Mouse (Mus musculus): Measurements from ENCODE around the gene Rpgrip1l.

DNA sequence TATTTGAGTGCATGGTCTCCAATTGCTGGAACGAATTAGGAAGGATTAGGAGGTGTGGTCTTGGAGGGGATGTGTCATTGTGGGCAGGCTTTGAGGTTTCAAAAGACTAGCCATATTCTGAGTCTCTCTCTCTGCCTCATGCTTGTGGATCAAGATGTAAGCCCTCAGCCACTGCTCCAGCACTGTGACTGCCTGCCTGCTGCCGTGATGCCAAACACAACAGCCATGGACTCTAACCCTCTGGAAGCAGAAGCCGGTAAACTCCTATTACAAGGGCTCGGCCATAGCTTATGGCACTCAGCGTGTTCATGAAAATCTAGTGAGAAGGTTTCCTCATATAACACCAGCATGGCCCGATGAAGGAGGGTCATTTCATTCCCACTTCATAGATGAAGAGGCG is 36.8 kb upstream of the Rpgrip1l start:
- no peak for TF ChIP-seq CTCF (IDR thresholded peaks at IDR 0.05; ENCODE audit: borderline replicate concordance, insufficient read depth, low read depth, low read length)
- no peak for TF ChIP-seq POLR2A (IDR thresholded peaks at IDR 0.05; ENCODE audit: borderline replicate concordance, insufficient read depth, low read length)

All from cerebellum, adult 2 months (tissue).